Mouse (Mus musculus) heart, postnatal 0 days (tissue): ENCODE results near the gene Trim13.

Experiments used
- CTCF ChIP-seq: IDR thresholded peaks from 2 replicates; pipeline ENCODE4 v1.5.1; 2016; ENCODE audit warnings: antibody characterized with exemption, control low read depth, low read depth
- EP300 ChIP-seq: IDR thresholded peaks from 2 replicates; pipeline ENCODE4 v1.6.1; 2016; ENCODE audit warnings: antibody characterized with exemption, low read depth

DNA sequence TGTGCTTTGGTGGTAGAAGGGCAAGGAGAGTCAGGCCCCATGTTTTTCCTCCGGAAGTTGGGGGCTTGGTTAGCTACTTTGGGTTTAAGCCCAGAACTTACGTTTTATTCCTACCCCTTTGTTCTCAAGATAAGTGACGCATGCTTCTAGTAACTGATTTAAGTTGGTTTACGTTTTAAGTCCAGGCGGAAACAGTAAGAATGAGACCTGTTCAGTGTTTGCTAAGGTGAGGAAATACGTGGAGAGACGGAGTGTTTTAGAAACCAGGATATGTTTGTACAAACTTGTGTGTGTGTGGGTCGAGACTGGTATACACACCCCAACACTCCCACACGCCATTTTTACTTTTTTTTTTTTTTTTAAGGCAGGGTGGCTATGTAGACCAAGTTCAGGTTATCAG is 3.3 kb downstream of the Trim13 start:
- no peak for TF ChIP-seq CTCF
- TF ChIP-seq EP300, result no peak
